In the genomic region with DNA sequence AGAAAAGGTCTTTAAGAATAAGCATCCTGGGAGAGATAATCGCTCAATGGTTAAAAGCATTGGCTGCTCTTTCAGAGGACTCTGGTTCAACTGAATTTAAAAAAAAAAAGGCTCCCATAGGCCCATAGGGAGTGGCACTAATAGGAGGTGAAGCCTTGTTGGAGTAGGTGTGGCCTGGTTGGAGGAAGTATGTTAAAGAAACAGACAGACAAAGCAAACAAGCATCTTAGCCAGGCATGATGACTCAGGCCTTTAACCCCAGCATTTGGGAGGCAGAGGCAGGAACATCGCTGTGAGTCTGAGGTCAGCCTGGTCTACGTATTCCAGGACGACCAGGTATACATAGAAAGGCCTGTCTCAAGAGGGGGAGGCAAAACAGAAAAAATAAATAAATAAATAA, we compare ENCODE assay signal across 17 mouse cellular contexts. TPM values are rescaled to one million over a fixed set of nuclear protein-coding genes. Genes with fewer than 3 reads are reported as not detected.
DNase-seq lines count a peak whose midpoint lies in the region; ATAC-seq lines count a peak whose summit lies in the region.
"Had no signal": no experiment of that assay in that cellular context is flagged by ENCODE, and none has a peak within 500 bp of the region (broad histone marks: within the 10 kb centered on the region; RNA-seq: fewer than 3 reads in every experiment).

No protein-coding gene starts in this region.

- H3K4me1 ChIP-seq in heart, embryonic 11.5 days (ENCODE audit: control insufficient read depth, insufficient read depth, low read length): peaks cover 6% of the 10 kb centered on the region; the same call in 1 of the 2 replicates
- peaks cover 5% of the 10 kb centered on the region; the same call in 1 of the 2 replicates for H3K4me1 ChIP-seq in heart, embryonic 10.5 days
- no peaks in the 10 kb centered on the region for H3K4me1 ChIP-seq in intestine, embryonic 16.5 days (ENCODE audit: control insufficient read depth, insufficient read depth, low read length)
- H3K4me1 ChIP-seq: embryonic facial prominence, embryonic 15.5 days; hindbrain, embryonic 12.5 days; kidney, embryonic 15.5 days; limb, embryonic 13.5 days; neural tube, embryonic 12.5 days had no signal

- no peaks in the 10 kb centered on the region for H3K9me3 ChIP-seq in heart, embryonic 11.5 days (replicated peaks; ENCODE audit: control insufficient read depth, low read length)
- no peaks in the 10 kb centered on the region for H3K9me3 ChIP-seq in heart, embryonic 10.5 days
- H3K9me3 ChIP-seq in intestine, embryonic 16.5 days (ENCODE audit: control insufficient read depth, low read length): no peaks in the 10 kb centered on the region
- H3K9me3 ChIP-seq: embryonic facial prominence, embryonic 15.5 days; hindbrain, embryonic 12.5 days; kidney, embryonic 15.5 days; limb, embryonic 13.5 days; neural tube, embryonic 12.5 days had no signal

- ATAC-seq in heart, embryonic 11.5 days (replicated peaks; ENCODE audit: insufficient number of reproducible peaks, low FRiP score, low TSS enrichment): peak; percentile 67
- ATAC-seq in intestine, embryonic 16.5 days: peak; percentile 24; the same call in 1 of the 2 replicates
- peak; percentile 82 for ATAC-seq in megakaryocyte-erythroid progenitor cell, adult 5-6 weeks (replicated peaks; ENCODE audit: low FRiP score, low TSS enrichment, poor library complexity, severe bottlenecking)
- ATAC-seq: Patski had no signal

- no peak overlapping the region for H3K9ac ChIP-seq in heart, embryonic 11.5 days (ENCODE audit: low read depth, low read length)
- no peak overlapping the region for H3K9ac ChIP-seq in intestine, embryonic 16.5 days (ENCODE audit: low read depth, low read length)
- H3K9ac ChIP-seq: embryonic facial prominence, embryonic 15.5 days; hindbrain, embryonic 12.5 days; kidney, embryonic 15.5 days; limb, embryonic 13.5 days; neural tube, embryonic 12.5 days had no signal

- DNase-seq in heart, embryonic 10.5 days (ENCODE audit: low spot score): no peak
- DNase-seq in R1 (ENCODE audit: low read depth, low spot score): peak; percentile 91
- no peak for DNase-seq in ovary, adult 18-20 months (ENCODE audit: low spot score)
- DNase-seq in thymus, postnatal 4 days: no peak
- DNase-seq in adrenal gland, adult 8-10 months: no peak
- DNase-seq: cerebellum, postnatal 25 days; heart, adult 2 months; thymus, postnatal 14 days had no signal

- peaks cover 6% of the 10 kb centered on the region for H3K36me3 ChIP-seq in heart, embryonic 11.5 days (ENCODE audit: control insufficient read depth, insufficient read depth, low read length)
- H3K36me3 ChIP-seq in heart, embryonic 10.5 days: peaks cover 45% of the 10 kb centered on the region
- H3K36me3 ChIP-seq in intestine, embryonic 16.5 days (ENCODE audit: control insufficient read depth, insufficient read depth, low read length): 0 out of 2 replicates have a peak, but pooled peaks cover 4% of the 10 kb centered on the region
- H3K36me3 ChIP-seq: neural tube, embryonic 12.5 days had no signal

- H3K4me2 ChIP-seq in heart, embryonic 11.5 days: no peak overlapping the region
- no peak overlapping the region for H3K4me2 ChIP-seq in intestine, embryonic 16.5 days (ENCODE audit: low read depth, low read length)
- H3K4me2 ChIP-seq: embryonic facial prominence, embryonic 15.5 days; hindbrain, embryonic 12.5 days; kidney, embryonic 15.5 days; limb, embryonic 13.5 days; neural tube, embryonic 12.5 days had no signal

- WGBS in heart, embryonic 11.5 days (ENCODE audit: insufficient replicate concordance): 83% methylated on average over 4 of the region's 4 CpGs
- 87% methylated on average over 4 of the region's 4 CpGs for WGBS in heart, embryonic 10.5 days
- WGBS in intestine, embryonic 16.5 days: 89% methylated on average over 4 of the region's 4 CpGs

- no peaks in the 10 kb centered on the region for H3K27me3 ChIP-seq in heart, embryonic 11.5 days (ENCODE audit: control insufficient read depth, insufficient read depth, low read length)
- no peaks in the 10 kb centered on the region for H3K27me3 ChIP-seq in heart, embryonic 10.5 days (ENCODE audit: insufficient read depth, poor library complexity, severe bottlenecking)
- no peaks in the 10 kb centered on the region for H3K27me3 ChIP-seq in intestine, embryonic 16.5 days (replicated peaks; ENCODE audit: control insufficient read depth, insufficient read depth, low read length)
- H3K27me3 ChIP-seq: embryonic facial prominence, embryonic 15.5 days; hindbrain, embryonic 12.5 days; kidney, embryonic 15.5 days; limb, embryonic 13.5 days; neural tube, embryonic 12.5 days; Patski had no signal

- no peak overlapping the region for H3K27ac ChIP-seq in heart, embryonic 11.5 days (ENCODE audit: low read depth, low read length)
- H3K27ac ChIP-seq in heart, embryonic 10.5 days: no peak overlapping the region
- no peak overlapping the region for H3K27ac ChIP-seq in intestine, embryonic 16.5 days (ENCODE audit: low read length)
- H3K27ac ChIP-seq: heart, adult 2 months; hindbrain, embryonic 12.5 days; kidney, embryonic 15.5 days; limb, embryonic 13.5 days; neural tube, embryonic 12.5 days had no signal

- H3K4me3 ChIP-seq in heart, embryonic 11.5 days (ENCODE audit: low read depth, low read length): no peak overlapping the region
- no peak overlapping the region for H3K4me3 ChIP-seq in heart, embryonic 10.5 days
- H3K4me3 ChIP-seq in intestine, embryonic 16.5 days (ENCODE audit: low read length): no peak overlapping the region
- H3K4me3 ChIP-seq: embryonic facial prominence, embryonic 15.5 days; heart, adult 2 months; hindbrain, embryonic 12.5 days; kidney, embryonic 15.5 days; limb, embryonic 13.5 days; neural tube, embryonic 12.5 days had no signal

RNA-seq across cellular contexts. Expression of gene Dusp16, which starts 39.0 kb away (rescaled TPM):
- polyA plus RNA-seq in heart, embryonic 11.5 days (2014; fragmentation: Nextera tagmentation; extraction: Ambion mirVana): 19.7 and 20.6 TPM in 2 replicates
- polyA plus RNA-seq in heart, embryonic 10.5 days (2016; fragmentation: Nextera tagmentation; extraction: Ambion mirVana): 13.2 and 16.7 TPM in 2 replicates
- polyA plus RNA-seq in intestine, embryonic 16.5 days (2015; fragmentation: Nextera tagmentation; extraction: Ambion mirVana): 11.1 and 11.9 TPM in 2 replicates
- 7.1 and 10.0 TPM in 2 replicates for total RNA-seq in megakaryocyte-erythroid progenitor cell, adult 5-6 weeks (2014; fragmentation: Nextera tagmentation)
- total RNA-seq in megakaryocyte-erythroid progenitor cell, adult 5-6 weeks (2017): 3.9 and 10.9 TPM in 2 replicates
- 10 to 100 TPM; 24.6 to 41.3 (median 32.6) TPM for total RNA-seq in adrenal gland, adult 8-10 months (2022)

Comparison
In these comparisons a context has a peak if more than half of its experiments do, and no peak if none do; other contexts are left out.
1. ATAC-seq: peak in every context shown above with its lines; median percentile 82 in megakaryocyte-erythroid progenitor cell, adult 5-6 weeks; 67 in heart, embryonic 11.5 days; 24 in intestine, embryonic 16.5 days.